ENCODE assay signal across 19 mouse cellular contexts in genomic region chr6:52265913-52266665, GRCm38 (mm10). TPM values are rescaled to one million over a fixed set of nuclear protein-coding genes. Genes with fewer than 3 reads are reported as not detected.
DNase-seq lines count a peak whose midpoint lies in the region; ATAC-seq lines count a peak whose summit lies in the region.
"Had no signal": no experiment of that assay in that cellular context is flagged by ENCODE, and none has a peak within 500 bp of the region (broad histone marks: within the 10 kb centered on the region; RNA-seq: fewer than 3 reads in every experiment).

No protein-coding gene starts in this region.

- H3K9ac ChIP-seq in heart, embryonic 11.5 days (ENCODE audit: low read depth, low read length), result no peak overlapping the region
- no peak overlapping the region for H3K9ac ChIP-seq in midbrain, embryonic 11.5 days (ENCODE audit: low read length)
- H3K9ac ChIP-seq in midbrain, embryonic 13.5 days (replicated peaks), result no peak overlapping the region
- H3K9ac ChIP-seq: lung, embryonic 14.5 days had no signal

- H3K9me3 ChIP-seq in heart, embryonic 11.5 days (replicated peaks; ENCODE audit: control insufficient read depth, low read length), result no peaks in the 10 kb centered on the region
- no peaks in the 10 kb centered on the region for H3K9me3 ChIP-seq in midbrain, embryonic 11.5 days (ENCODE audit: control insufficient read depth, low read length)
- H3K9me3 ChIP-seq in midbrain, embryonic 13.5 days, result no peaks in the 10 kb centered on the region

- H3K4me2 ChIP-seq in heart, embryonic 11.5 days, result no peak overlapping the region
- no peak overlapping the region for H3K4me2 ChIP-seq in midbrain, embryonic 11.5 days
- no peak overlapping the region for H3K4me2 ChIP-seq in midbrain, embryonic 13.5 days (replicated peaks)
- H3K4me2 ChIP-seq: lung, embryonic 14.5 days had no signal

- H3K27me3 ChIP-seq in heart, embryonic 11.5 days (ENCODE audit: control insufficient read depth, insufficient read depth, low read length), result peaks cover 96% of the 10 kb centered on the region
- peaks cover 98% of the 10 kb centered on the region for H3K27me3 ChIP-seq in midbrain, embryonic 11.5 days (ENCODE audit: control insufficient read depth, insufficient read depth, low read length)
- H3K27me3 ChIP-seq in midbrain, embryonic 13.5 days, result peaks cover 99% of the 10 kb centered on the region

- no peaks in the 10 kb centered on the region for H3K36me3 ChIP-seq in heart, embryonic 11.5 days (ENCODE audit: control insufficient read depth, insufficient read depth, low read length)
- no peaks in the 10 kb centered on the region for H3K36me3 ChIP-seq in midbrain, embryonic 11.5 days (ENCODE audit: control insufficient read depth, insufficient read depth, low read length)
- no peaks in the 10 kb centered on the region for H3K36me3 ChIP-seq in midbrain, embryonic 13.5 days

- no peak overlapping the region for H3K27ac ChIP-seq in heart, embryonic 11.5 days (ENCODE audit: low read depth, low read length)
- no peak overlapping the region for H3K27ac ChIP-seq in midbrain, embryonic 11.5 days (ENCODE audit: low read depth, low read length)
- no peak overlapping the region for H3K27ac ChIP-seq in midbrain, embryonic 13.5 days

- no peaks in the 10 kb centered on the region; the same call in 1 of the 2 replicates for H3K4me1 ChIP-seq in heart, embryonic 11.5 days (ENCODE audit: control insufficient read depth, insufficient read depth, low read length)
- no peaks in the 10 kb centered on the region; the same call in 1 of the 2 replicates for H3K4me1 ChIP-seq in midbrain, embryonic 11.5 days (ENCODE audit: control insufficient read depth, insufficient read depth, low read length)
- H3K4me1 ChIP-seq in midbrain, embryonic 13.5 days (replicated peaks), result no peaks in the 10 kb centered on the region

- peak; percentile 75 for DNase-seq in heart, adult 11 months
- DNase-seq in midbrain, embryonic 11.5 days (ENCODE audit: low spot score, missing footprints), result peak; percentile 97
- DNase-seq in hindlimb bud, embryonic 11.5 days (ENCODE audit: extremely low spot score, low read depth, low spot score), result peak; percentile 56
- peak; percentile 21 for DNase-seq in retina, postnatal 1 day
- no peak for DNase-seq in heart, adult 18-20 months
- DNase-seq in left cerebral cortex, adult 8-10 months (ENCODE audit: low spot score in 2 of 2), result no peak
- DNase-seq: adrenal gland, adult 2 months; cerebellum, adult 8-10 months; gastrocnemius, postnatal 10 days; kidney, postnatal 10 days; left cerebral cortex, postnatal 4 days had no signal

- no peak overlapping the region for H3K4me3 ChIP-seq in heart, embryonic 11.5 days (ENCODE audit: low read depth, low read length)
- no peak overlapping the region for H3K4me3 ChIP-seq in midbrain, embryonic 11.5 days (ENCODE audit: low read depth, low read length)
- no peak overlapping the region for H3K4me3 ChIP-seq in midbrain, embryonic 13.5 days (replicated peaks)

- WGBS in heart, embryonic 11.5 days (ENCODE audit: insufficient replicate concordance), result 2% methylated on average over 19 of the region's 19 CpGs
- under 1% methylated on average over 19 of the region's 19 CpGs for WGBS in midbrain, embryonic 11.5 days
- WGBS in midbrain, embryonic 13.5 days, result under 1% methylated on average over 19 of the region's 19 CpGs

- no peak for ATAC-seq in heart, embryonic 11.5 days (replicated peaks; ENCODE audit: insufficient number of reproducible peaks, low FRiP score, low TSS enrichment)
- ATAC-seq in midbrain, embryonic 11.5 days (ENCODE audit: low FRiP score), result no peak
- no peak for ATAC-seq in midbrain, embryonic 13.5 days
- ATAC-seq: forebrain, embryonic 16.5 days; hindbrain, embryonic 16.5 days had no signal

RNA-seq across cellular contexts. Expression of gene Hoxa13, which starts 5.4 kb away (rescaled TPM):
- 0.20 TPM in 1 of 2 replicates, not detected in the other for polyA plus RNA-seq in heart, embryonic 11.5 days (2014; fragmentation: Nextera tagmentation; extraction: Ambion mirVana)
- not detected in 2 replicates for polyA plus RNA-seq in midbrain, embryonic 11.5 days (2014; fragmentation: Nextera tagmentation; extraction: Ambion mirVana)
- not detected in 2 replicates for polyA plus RNA-seq in midbrain, embryonic 13.5 days (2015; fragmentation: Nextera tagmentation; extraction: Ambion mirVana)
- total RNA-seq in heart, adult 18-20 months (2021), result not detected
- total RNA-seq in left cerebral cortex, adult 8-10 months (2022), result not detected
- total RNA-seq: adrenal gland, adult 2 months; layer of hippocampus, postnatal 14 days; left cerebral cortex, postnatal 4 days had no signal
- polyA plus RNA-seq: adrenal gland, adult 2 months; embryonic facial prominence, embryonic 14.5 days; forebrain, embryonic 16.5 days; heart, embryonic 16.5 days; hindbrain, embryonic 16.5 days; lung, embryonic 14.5 days had no signal

RNA-seq across cellular contexts. Expression of gene Hoxa11, which starts 20.5 kb away (rescaled TPM):
- polyA plus RNA-seq in heart, embryonic 11.5 days (2014; fragmentation: Nextera tagmentation; extraction: Ambion mirVana), result not detected in 2 replicates
- not detected in 2 replicates for polyA plus RNA-seq in midbrain, embryonic 11.5 days (2014; fragmentation: Nextera tagmentation; extraction: Ambion mirVana)
- not detected in 2 replicates for polyA plus RNA-seq in midbrain, embryonic 13.5 days (2015; fragmentation: Nextera tagmentation; extraction: Ambion mirVana)
- total RNA-seq in heart, adult 18-20 months (2021), result not detected
- total RNA-seq in left cerebral cortex, adult 8-10 months (2022), result not detected
- total RNA-seq: adrenal gland, adult 2 months; layer of hippocampus, postnatal 14 days; left cerebral cortex, postnatal 4 days had no signal
- polyA plus RNA-seq: adrenal gland, adult 2 months; embryonic facial prominence, embryonic 14.5 days; forebrain, embryonic 16.5 days; heart, embryonic 16.5 days; hindbrain, embryonic 16.5 days; lung, embryonic 14.5 days had no signal

RNA-seq across cellular contexts. Expression of gene Hoxa10, which starts 25.4 kb away (rescaled TPM):
- 0.20 and 0.97 TPM in 2 replicates for polyA plus RNA-seq in heart, embryonic 11.5 days (2014; fragmentation: Nextera tagmentation; extraction: Ambion mirVana)
- polyA plus RNA-seq in midbrain, embryonic 11.5 days (2014; fragmentation: Nextera tagmentation; extraction: Ambion mirVana), result not detected in 2 replicates
- polyA plus RNA-seq in midbrain, embryonic 13.5 days (2015; fragmentation: Nextera tagmentation; extraction: Ambion mirVana), result 0.30 TPM in 1 of 2 replicates, not detected in the other
- total RNA-seq in heart, adult 18-20 months (2021), result not detected
- not detected for total RNA-seq in left cerebral cortex, adult 8-10 months (2022)
- total RNA-seq: adrenal gland, adult 2 months; layer of hippocampus, postnatal 14 days; left cerebral cortex, postnatal 4 days had no signal
- polyA plus RNA-seq: adrenal gland, adult 2 months; embryonic facial prominence, embryonic 14.5 days; forebrain, embryonic 16.5 days; heart, embryonic 16.5 days; hindbrain, embryonic 16.5 days; lung, embryonic 14.5 days had no signal

RNA-seq across cellular contexts. Expression of gene Hoxa9, which starts 35.2 kb away (rescaled TPM):
- 0.13 and 0.29 TPM in 2 replicates for polyA plus RNA-seq in heart, embryonic 11.5 days (2014; fragmentation: Nextera tagmentation; extraction: Ambion mirVana)
- polyA plus RNA-seq in midbrain, embryonic 11.5 days (2014; fragmentation: Nextera tagmentation; extraction: Ambion mirVana), result not detected in 2 replicates
- polyA plus RNA-seq in midbrain, embryonic 13.5 days (2015; fragmentation: Nextera tagmentation; extraction: Ambion mirVana), result not detected in 2 replicates
- not detected for total RNA-seq in heart, adult 18-20 months (2021)
- total RNA-seq in left cerebral cortex, adult 8-10 months (2022), result not detected
- total RNA-seq: layer of hippocampus, postnatal 14 days; left cerebral cortex, postnatal 4 days had no signal
- polyA plus RNA-seq: forebrain, embryonic 16.5 days; lung, embryonic 14.5 days had no signal

RNA-seq across cellular contexts. Expression of gene Hoxa7, which starts 44.4 kb away (rescaled TPM):
- polyA plus RNA-seq in heart, embryonic 11.5 days (2014; fragmentation: Nextera tagmentation; extraction: Ambion mirVana), result 0.49 TPM in 2 replicates
- polyA plus RNA-seq in midbrain, embryonic 11.5 days (2014; fragmentation: Nextera tagmentation; extraction: Ambion mirVana), result 0.14 TPM in 1 of 2 replicates, not detected in the other
- polyA plus RNA-seq in midbrain, embryonic 13.5 days (2015; fragmentation: Nextera tagmentation; extraction: Ambion mirVana), result not detected in 2 replicates
- under 1 TPM in 1 of 2 experiments, not detected in 1; 0.59 TPM for total RNA-seq in heart, adult 18-20 months (2021)
- not detected for total RNA-seq in left cerebral cortex, adult 8-10 months (2022)
- total RNA-seq: left cerebral cortex, postnatal 4 days had no signal
- polyA plus RNA-seq: forebrain, embryonic 16.5 days had no signal

Comparison
In these comparisons a context has a peak if more than half of its experiments do, and no peak if none do; other contexts are left out.
1. DNase-seq: peak in heart, adult 11 months (single experiment), midbrain, embryonic 11.5 days (single experiment), hindlimb bud, embryonic 11.5 days (single experiment) and retina, postnatal 1 day (single experiment); none in heart, adult 18-20 months (0 of 2) and left cerebral cortex, adult 8-10 months (0 of 2).